Mouse (Mus musculus) hindbrain, postnatal 0 days (tissue): ENCODE measurements around the gene Slc22a2. TPM values are rescaled to one million over a fixed set of nuclear protein-coding genes. Genes with fewer than 3 reads are reported as not detected.

Experiments used
- ATAC-seq: fragments of 200-750 bp; cut with Nextera tagmentation; 2 replicates; pipeline ENCODE4 v1.8.0; 2017; ENCODE audit warnings: mild to moderate bottlenecking, moderate TSS enrichment, moderate library complexity
- DNase-seq: peaks from one replicate; pipeline ENCODE4 v3.0.0-alpha.2; 2015; ENCODE audit warnings: low spot score
- H3K27ac ChIP-seq: fragments of 300-500 bp; sonication (generic); 2 replicates; pipeline ENCODE4 v1.5.1; 2014; ENCODE audit warnings: mild to moderate bottlenecking
- H3K27me3 ChIP-seq: fragments of 300-500 bp; sonication (generic); 2 replicates; pipeline ENCODE4 v1.6.1; 2014; ENCODE audit warnings: low read length, mixed read lengths; ENCODE audit not compliant: insufficient read depth
- H3K36me3 ChIP-seq: fragments of 300-500 bp; sonication (generic); 2 replicates; pipeline ENCODE4 v1.6.1; 2014; ENCODE audit warnings: low read length, mixed read lengths; ENCODE audit not compliant: insufficient read depth
- H3K4me1 ChIP-seq: fragments of 300-500 bp; sonication (generic); 2 replicates; pipeline ENCODE4 v1.6.1; 2014; ENCODE audit warnings: antibody characterized with exemption, low read length, mixed read lengths; ENCODE audit not compliant: insufficient read depth
- H3K4me2 ChIP-seq: fragments of 300-500 bp; sonication (generic); 2 replicates; pipeline ENCODE4 v1.6.1; 2014; ENCODE audit warnings: low read depth, mild to moderate bottlenecking, low read length, moderate library complexity, mixed read lengths
- H3K4me3 ChIP-seq: fragments of 300-500 bp; sonication (generic); 2 replicates; pipeline ENCODE4 v1.5.1; 2014; ENCODE audit warnings: low read length
- H3K9ac ChIP-seq: fragments of 300-500 bp; sonication (generic); replicated peaks from 2 replicates; pipeline ENCODE4 v1.6.1; 2014; ENCODE audit warnings: mild to moderate bottlenecking, low read length, moderate library complexity, mixed read lengths
- H3K9me3 ChIP-seq: fragments of 300-500 bp; sonication (generic); 2 replicates; pipeline ENCODE4 v1.6.1; 2016; ENCODE audit warnings: low read length, mixed read lengths
- CTCF ChIP-seq: IDR thresholded peaks from 2 replicates; pipeline ENCODE4 v1.5.1; 2016; ENCODE audit warnings: antibody characterized with exemption, control low read depth, low read depth
- WGBS: fragments of 180-500 bp; shearing (Covaris S2); extraction: QIAGEN DNeasy Blood & Tissue Kit; methylation state at CpG from one replicate; pipeline ENCODE4 v1.1.7; 2014; 5-methylcytosine and 5-hydroxymethylcytosine counted together
- polyA plus RNA-seq: library from polyadenylated mRNA; unstranded; fragments of >200 nt; fragmentation: Nextera tagmentation; extraction: Ambion mirVana; gene quantifications from 2 replicates; pipeline ENCODE4 v1.2.1, GENCODE M21; 2015
- total RNA-seq: library from RNA; depleted of rRNA; stranded (reverse); fragments of >200 nt; gene quantifications from 2 replicates; pipeline ENCODE4 v1.2.3, GENCODE M21; 2014

The Slc22a2 gene
- total and polyA plus RNA-seq, 2 experiments from 2014 or later: 0.78 to 1.2 TPM

DNA sequence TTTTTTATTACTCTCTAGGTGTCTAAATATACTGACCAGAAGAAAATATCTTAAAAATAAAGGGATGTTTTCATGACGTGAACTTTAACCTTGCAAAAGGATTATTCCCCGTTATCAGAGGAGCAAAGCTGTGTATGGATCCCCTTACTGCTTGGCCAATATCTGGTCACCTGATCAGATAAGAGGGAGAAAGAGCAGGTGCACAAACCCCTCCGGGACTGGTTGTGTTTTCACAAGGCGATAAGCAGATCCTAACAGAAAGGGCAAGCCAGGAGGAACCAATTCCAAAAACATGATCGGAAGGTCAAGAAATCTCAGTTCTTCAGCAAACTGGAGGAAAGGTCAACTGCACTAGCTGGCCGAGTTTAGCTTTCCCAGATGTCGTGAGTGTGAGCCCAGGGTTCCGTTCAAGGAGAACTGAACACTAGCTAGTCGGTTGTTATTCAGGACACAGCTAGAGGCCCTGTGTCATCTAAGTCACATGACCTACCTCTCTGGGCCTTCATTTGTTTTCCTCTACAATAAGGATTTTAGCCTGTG is 11.9 kb upstream of the Slc22a2 start:
- no peak overlapping the region for H3K9ac ChIP-seq
- no peaks in the 10 kb centered on the region for H3K9me3 ChIP-seq
- WGBS: 80% methylated on average over 9 of the region's 9 CpGs
- TF ChIP-seq CTCF: no peak
- H3K4me1 ChIP-seq: no peaks in the 10 kb centered on the region
- H3K4me2 ChIP-seq: no peak overlapping the region
- ATAC-seq (no peak), DNase-seq (no peak)
- H3K36me3 ChIP-seq: no peaks in the 10 kb centered on the region
- H3K27ac ChIP-seq: no peak overlapping the region
- no peak overlapping the region for H3K4me3 ChIP-seq
- no peaks in the 10 kb centered on the region for H3K27me3 ChIP-seq

DNA sequence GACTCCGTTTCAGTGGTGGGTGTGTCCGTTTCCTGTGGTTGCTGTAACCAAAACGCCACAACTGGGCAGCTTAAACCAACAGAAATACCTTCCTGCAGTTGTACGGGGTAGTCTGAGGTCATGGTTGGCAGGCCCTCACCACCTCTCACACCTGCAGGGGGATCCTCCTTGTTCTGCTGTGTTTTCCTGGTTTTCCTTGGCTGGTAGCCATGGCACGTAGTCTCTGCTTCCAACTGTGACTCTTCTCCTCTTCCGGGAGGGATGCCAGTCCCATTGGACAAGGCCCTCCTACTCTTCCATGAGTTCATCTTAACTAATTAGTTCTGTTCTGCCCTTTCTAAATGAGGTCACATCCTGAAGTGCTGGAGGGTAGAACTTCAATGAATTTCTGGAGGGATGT is 8.5 kb upstream of the Slc22a2 start:
- H3K4me3 ChIP-seq: no peak overlapping the region
- no peak overlapping the region for H3K9ac ChIP-seq
- no peaks in the 10 kb centered on the region for H3K9me3 ChIP-seq
- no peak overlapping the region for H3K27ac ChIP-seq
- H3K27me3 ChIP-seq: no peaks in the 10 kb centered on the region
- no peak overlapping the region for H3K4me2 ChIP-seq
- WGBS: 72% methylated on average over 6 of the region's 6 CpGs
- ATAC-seq (no peak), DNase-seq (no peak)
- no peaks in the 10 kb centered on the region for H3K4me1 ChIP-seq
- H3K36me3 ChIP-seq: no peaks in the 10 kb centered on the region
- TF ChIP-seq CTCF: no peak

DNA sequence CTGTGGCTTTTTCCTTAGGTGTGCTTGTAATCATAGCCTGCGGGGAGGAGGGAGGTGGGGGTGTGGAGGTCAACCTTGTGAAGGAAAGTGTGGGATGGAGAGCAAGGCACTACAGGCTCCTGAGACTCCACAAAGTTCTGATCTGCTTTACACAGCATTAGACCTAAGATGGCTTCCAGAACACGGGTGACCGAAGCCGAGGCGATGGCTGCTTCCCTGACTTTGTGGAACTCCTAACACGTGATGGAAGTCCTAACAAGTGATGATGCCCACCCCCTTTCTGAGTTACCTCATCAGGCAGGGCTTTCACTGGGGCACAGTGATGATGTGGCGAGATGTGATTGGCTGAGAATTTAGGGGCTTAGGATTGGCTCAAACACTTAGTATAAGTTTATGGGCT is 6.8 kb upstream of the Slc22a2 start:
- H3K4me1 ChIP-seq: no peaks in the 10 kb centered on the region
- no peak overlapping the region for H3K4me2 ChIP-seq
- no peak overlapping the region for H3K9ac ChIP-seq
- DNase-seq (no peak), ATAC-seq (no peak)
- H3K27ac ChIP-seq: no peak overlapping the region
- no peaks in the 10 kb centered on the region for H3K9me3 ChIP-seq
- H3K36me3 ChIP-seq: no peaks in the 10 kb centered on the region
- H3K27me3 ChIP-seq: no peaks in the 10 kb centered on the region
- no peak overlapping the region for H3K4me3 ChIP-seq
- 95% methylated on average over 7 of the region's 7 CpGs for WGBS
- TF ChIP-seq CTCF: no peak

DNA sequence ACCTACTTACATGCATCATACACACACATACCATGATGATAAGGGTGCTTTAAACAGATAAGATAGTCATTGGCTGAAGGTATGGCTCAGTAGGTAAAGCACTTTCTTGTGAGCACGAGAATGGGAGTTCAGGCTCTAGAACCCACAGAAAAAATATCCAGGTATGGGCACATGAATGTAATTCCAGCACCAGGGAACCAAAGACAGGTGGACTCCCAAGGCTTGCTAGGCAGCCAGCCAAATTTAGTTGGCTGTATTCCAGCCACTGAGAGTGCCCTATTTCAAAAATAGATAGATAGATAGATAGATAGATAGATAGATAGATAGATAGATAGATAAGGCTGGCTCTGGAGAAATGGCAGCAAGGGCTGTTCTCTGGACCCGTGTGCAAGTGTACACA is 1.4 kb downstream of the Slc22a2 start:
- 82% methylated on average over 2 of the region's 2 CpGs for WGBS
- no peak for TF ChIP-seq CTCF
- H3K27me3 ChIP-seq: no peaks in the 10 kb centered on the region
- DNase-seq: no peak
- no peak overlapping the region for H3K4me3 ChIP-seq
- no peak for ATAC-seq
- H3K9me3 ChIP-seq: no peaks in the 10 kb centered on the region
- no peaks in the 10 kb centered on the region for H3K36me3 ChIP-seq
- H3K27ac ChIP-seq: no peak overlapping the region
- H3K4me2 ChIP-seq: no peak overlapping the region
- peaks cover 5% of the 10 kb centered on the region; the same call in 1 of the 2 replicates for H3K4me1 ChIP-seq
- H3K9ac ChIP-seq: no peak overlapping the region

DNA sequence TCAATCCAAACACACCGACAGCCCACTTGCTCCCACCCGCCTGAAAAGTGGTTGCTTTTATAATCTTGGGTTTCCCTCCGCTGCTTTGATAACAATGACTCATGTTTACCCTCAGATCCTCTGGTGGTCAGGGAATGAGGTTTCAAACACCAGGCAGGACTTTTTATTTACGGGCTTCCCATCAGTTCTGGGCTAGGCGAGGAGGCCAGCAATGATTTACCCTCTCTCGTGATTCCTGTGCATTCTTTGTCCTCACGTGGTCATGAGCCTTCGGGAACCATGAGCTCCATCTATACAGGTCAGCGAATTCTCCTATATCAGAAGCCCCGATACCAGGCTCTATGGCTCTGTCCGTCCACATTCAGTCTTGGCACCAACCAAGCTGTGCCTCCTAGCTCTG is 3.0 kb downstream of the Slc22a2 start:
- peaks cover 5% of the 10 kb centered on the region; the same call in 1 of the 2 replicates for H3K4me1 ChIP-seq
- no peak overlapping the region for H3K9ac ChIP-seq
- DNase-seq: no peak
- ATAC-seq: no peak
- no peaks in the 10 kb centered on the region for H3K36me3 ChIP-seq
- H3K27me3 ChIP-seq: no peaks in the 10 kb centered on the region
- no peaks in the 10 kb centered on the region for H3K9me3 ChIP-seq
- no peak for TF ChIP-seq CTCF
- H3K4me3 ChIP-seq: no peak overlapping the region
- H3K4me2 ChIP-seq: no peak overlapping the region
- WGBS: 79% methylated on average over 11 of the region's 11 CpGs
- H3K27ac ChIP-seq: no peak overlapping the region

DNA sequence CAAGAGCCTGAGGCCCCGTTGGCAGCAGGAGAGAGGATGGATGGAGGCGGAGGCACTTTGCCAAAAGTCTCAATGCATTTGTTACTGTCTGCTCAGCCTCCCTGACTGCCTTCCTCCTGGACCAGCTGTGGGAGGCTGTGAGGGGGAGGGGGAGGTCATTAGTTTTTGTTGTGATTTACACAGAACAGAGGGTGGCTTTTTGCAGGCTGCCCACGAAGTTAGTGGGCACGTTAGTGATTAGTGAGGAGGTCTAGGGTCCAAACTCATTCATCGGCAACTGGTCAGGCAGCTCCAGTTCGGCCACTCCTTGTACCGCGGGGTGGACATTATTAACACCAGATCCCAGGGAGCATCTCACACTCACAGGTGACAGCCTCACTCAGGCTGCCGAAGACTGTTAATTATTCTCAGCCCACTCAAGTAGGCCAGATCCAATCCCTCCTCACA is 4.9 kb downstream of the Slc22a2 start:
- no peak overlapping the region for H3K27ac ChIP-seq
- TF ChIP-seq CTCF: no peak
- no peak overlapping the region for H3K4me2 ChIP-seq
- WGBS: 31% methylated on average over 9 of the region's 9 CpGs
- H3K4me3 ChIP-seq: no peak overlapping the region
- H3K27me3 ChIP-seq: no peaks in the 10 kb centered on the region
- H3K9me3 ChIP-seq: no peaks in the 10 kb centered on the region
- H3K9ac ChIP-seq: no peak overlapping the region
- H3K36me3 ChIP-seq: no peaks in the 10 kb centered on the region
- peaks cover 5% of the 10 kb centered on the region; the same call in 1 of the 2 replicates for H3K4me1 ChIP-seq
- ATAC-seq: peak; percentile 84
- DNase-seq: peak; percentile 80

DNA sequence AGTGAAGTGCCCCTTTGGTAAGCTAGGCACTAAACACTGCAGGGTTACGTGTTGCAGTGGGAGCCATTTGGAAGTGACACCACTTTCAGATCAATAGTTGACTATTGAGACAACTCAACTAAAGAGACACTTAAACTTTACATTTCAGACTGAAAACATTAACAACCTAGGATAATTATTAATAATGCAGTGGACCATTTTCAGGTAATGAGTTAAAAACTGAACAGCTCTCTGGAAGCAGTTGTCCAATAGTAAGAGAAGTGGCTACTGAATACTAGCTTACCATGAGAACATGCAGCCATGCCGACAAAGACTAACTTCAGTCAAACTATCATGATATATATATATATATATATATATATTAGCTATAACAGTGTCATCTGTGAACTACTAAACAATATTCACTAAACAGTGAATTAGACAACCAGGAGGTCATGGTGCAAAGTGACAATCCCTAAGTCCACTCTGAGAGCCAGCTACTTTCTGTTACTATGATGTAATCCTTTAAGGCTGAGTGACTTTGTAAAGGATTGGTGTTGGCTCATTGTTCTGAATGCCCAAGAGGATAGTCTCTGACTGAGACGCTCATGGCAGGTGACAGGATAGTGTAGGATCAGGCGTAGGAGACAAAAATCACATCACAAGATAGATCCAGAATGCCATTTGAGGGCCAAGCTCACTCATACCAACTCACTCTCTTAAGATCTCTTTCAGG is 7.1 kb downstream of the Slc22a2 start:
- no peak for TF ChIP-seq CTCF
- no peak overlapping the region for H3K27ac ChIP-seq
- H3K4me1 ChIP-seq: peaks cover 5% of the 10 kb centered on the region; the same call in 1 of the 2 replicates
- WGBS: 86% methylated on average over 4 of the region's 4 CpGs
- H3K4me3 ChIP-seq: no peak overlapping the region
- ATAC-seq (no peak), DNase-seq (no peak)
- H3K36me3 ChIP-seq: no peaks in the 10 kb centered on the region
- no peaks in the 10 kb centered on the region for H3K9me3 ChIP-seq
- H3K4me2 ChIP-seq: no peak overlapping the region
- H3K9ac ChIP-seq: no peak overlapping the region
- H3K27me3 ChIP-seq: no peaks in the 10 kb centered on the region
